Mouse (Mus musculus): ENCODE data around the gene 5730455P16Rik.
"Not testable (repeated sequence)": the region's sequence is repeated elsewhere in the genome, so short reads cannot be mapped to it uniquely, and the experiment has no call there.

The 5730455P16Rik gene

DNA sequence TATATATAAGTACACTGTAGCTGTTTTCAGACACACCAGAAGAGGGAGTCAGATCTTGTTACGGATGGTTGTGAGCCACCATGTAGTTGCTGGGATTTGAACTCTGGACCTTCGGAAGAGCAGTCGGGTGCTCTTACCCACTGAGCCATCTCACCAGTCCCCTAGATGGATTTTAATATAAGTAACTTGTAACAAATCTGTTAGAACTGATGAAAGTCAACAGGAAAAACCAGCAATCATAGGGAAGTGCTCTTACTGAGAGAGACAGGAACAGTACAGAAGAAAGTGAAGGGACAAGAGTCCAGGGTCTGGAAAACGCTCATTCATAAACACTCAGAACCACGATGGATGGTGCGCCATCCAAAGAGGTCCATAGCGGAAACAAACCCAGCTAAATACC is 1.4 kb upstream of the 5730455P16Rik start:
- DNase-seq (ENCODE audit: low read depth, low spot score) = not testable (repeated sequence)

DNA sequence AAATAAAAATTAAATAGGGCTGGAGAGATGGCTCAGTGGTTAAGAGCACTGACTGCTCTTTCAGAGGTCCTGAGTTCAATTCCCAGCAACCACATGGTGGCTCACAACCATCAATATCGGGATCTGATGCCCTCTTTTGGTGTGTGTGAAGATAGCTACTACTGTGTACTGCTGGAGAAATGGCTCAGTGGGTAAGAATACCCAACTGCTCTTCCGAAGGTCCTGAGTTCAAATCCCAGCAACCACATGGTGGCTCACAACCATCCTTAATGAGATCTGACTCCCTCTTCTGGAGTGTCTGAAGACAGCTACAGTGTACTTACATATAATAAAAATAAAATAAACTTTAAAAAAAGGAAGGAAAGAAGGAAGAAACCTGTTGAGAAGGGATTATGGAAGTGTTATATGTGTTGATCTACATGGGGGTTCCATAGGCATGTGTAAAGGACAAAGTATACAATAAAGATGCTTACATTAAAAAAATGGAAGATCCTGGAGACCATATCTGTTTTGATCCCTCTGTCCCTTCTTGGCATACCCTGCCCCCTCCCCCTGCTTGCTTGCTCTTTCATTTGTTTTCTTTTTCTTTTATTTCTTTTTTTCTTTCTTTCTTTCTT is 726 bp upstream of the 5730455P16Rik start:
- not testable (repeated sequence) for DNase-seq (ENCODE audit: low read depth, low spot score)

DNA sequence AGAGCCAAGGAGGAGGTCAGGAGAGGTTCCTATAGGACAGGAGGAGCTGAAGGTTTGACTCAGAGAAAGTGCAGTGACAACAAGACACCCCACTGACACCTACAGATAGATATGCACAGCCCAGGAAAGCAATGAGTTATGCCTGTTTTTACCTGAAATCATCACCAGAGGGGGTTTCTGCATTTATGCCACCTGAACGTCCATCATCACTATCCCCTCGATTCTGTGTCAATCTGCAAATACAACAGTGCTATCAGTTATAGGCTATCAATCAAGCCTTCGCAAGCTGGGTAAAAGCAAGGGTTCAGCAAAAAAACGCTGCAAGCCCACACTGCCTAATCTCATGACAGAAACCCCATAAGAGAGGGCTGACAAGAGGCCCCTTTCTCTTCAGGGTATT is 1.2 kb downstream of the 5730455P16Rik start:
- DNase-seq (ENCODE audit: low read depth, low spot score) = no peak

DNA sequence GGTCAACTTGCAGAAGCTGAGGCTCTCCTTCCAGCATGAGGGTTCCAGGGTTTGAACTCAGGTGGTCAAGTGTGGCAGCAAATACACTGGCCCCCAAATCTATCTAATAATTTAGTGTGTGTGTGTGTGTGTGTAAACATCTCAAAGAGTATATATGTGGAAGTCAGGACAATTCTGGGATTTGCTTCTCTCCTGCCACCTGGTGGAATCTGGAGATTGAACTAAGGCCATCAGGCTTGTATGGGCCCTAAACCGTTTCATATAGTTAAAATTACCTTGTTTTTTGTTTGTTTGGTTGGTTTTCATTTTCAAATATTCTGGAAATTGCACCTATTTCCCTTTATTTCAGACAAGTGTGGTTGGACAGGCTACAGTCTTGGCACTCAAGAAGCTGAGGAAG is 8.9 kb downstream of the 5730455P16Rik start:
- no peak for DNase-seq (ENCODE audit: low read depth, low spot score)

DNA sequence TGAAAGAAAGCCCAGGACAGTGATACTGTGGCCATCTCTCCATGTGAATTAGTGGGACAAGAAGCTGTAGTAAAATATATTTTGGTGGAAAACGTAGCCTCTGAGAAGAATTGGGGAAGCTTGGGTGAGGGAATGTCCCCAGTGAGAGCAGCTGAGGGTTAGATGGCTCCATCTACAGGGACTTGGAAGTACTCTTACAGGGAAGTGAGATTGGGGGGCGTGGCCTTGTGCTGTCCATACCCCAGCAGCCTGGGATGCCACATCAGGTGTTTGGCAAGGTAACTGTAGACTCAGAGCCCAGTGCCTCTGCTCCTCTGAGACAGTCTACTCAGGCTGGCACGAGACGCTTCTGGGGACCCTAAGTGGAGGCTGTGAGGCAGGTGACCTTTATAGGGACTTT is 23.0 kb downstream of the 5730455P16Rik start:
- DNase-seq (ENCODE audit: low read depth, low spot score) = no peak

DNA sequence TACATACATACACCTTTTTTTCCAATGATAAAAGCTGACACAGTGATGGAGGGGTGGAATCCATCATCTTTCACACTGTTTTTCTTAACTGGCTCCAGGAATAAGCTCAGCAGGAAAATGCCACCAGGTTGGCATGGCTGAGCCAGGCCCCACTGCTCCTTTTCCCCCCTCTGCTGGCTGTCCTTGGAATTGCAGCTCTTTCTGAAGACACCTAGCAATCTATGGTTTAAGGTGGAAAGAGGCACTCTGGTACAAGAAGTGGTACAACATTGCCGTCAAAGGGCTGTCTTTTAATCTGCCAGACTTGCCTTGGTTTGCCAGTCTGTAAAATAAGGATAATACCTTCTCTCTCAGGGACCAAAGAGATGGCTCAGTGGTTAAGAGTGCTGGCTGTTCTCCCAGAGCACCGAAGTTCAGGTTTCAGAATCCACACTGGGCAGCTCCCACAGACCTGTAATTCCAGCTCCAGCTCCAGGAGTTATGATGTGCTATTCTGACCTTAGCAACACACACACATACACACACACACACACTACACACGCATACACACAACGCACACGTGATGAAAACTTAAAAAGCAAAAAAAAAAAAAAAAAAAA is 25.9 kb downstream of the 5730455P16Rik start:
- DNase-seq (ENCODE audit: low read depth, low spot score) = peak; percentile 79

DNA sequence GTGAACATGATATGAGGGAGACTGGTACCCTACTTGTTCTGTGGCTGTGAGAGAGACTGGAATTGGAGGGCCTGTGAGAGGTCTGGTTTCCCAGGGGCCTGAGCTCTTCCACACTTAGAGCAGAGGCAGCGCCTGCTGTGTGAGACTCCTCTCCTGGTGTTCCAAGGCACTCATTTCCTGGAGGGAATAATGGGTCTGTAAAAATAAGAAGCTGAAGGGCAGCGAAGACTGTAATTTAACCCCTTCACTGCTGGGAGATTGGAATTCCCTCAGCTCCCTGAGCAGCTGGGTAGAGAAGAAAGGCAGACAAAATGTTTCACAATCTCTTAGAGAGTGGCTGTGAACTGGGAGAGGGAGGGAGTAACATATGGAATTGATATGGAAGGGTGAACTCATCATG is 35.4 kb downstream of the 5730455P16Rik start:
- no peak for DNase-seq (ENCODE audit: low read depth, low spot score)

DNA sequence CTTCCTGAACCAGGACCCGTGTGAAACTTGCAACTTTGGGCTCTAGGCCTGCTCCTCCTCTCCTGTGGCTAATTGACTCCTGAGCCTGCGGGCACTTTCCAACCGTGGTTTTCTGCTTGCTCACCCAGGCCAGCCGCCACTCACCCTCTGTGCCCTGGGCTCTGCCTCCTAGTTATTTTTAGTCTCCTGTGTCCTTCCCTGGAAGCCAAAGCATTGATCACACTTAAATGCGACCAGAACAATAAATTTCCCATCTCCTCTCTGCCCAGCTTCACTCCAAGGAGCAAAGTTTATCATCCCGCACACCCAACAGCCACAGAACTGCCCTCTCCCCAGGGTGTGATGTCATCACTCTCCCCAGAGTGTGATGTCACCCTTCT is 41.5 kb downstream of the 5730455P16Rik start:
- no peak for DNase-seq (ENCODE audit: low read depth, low spot score)

DNA sequence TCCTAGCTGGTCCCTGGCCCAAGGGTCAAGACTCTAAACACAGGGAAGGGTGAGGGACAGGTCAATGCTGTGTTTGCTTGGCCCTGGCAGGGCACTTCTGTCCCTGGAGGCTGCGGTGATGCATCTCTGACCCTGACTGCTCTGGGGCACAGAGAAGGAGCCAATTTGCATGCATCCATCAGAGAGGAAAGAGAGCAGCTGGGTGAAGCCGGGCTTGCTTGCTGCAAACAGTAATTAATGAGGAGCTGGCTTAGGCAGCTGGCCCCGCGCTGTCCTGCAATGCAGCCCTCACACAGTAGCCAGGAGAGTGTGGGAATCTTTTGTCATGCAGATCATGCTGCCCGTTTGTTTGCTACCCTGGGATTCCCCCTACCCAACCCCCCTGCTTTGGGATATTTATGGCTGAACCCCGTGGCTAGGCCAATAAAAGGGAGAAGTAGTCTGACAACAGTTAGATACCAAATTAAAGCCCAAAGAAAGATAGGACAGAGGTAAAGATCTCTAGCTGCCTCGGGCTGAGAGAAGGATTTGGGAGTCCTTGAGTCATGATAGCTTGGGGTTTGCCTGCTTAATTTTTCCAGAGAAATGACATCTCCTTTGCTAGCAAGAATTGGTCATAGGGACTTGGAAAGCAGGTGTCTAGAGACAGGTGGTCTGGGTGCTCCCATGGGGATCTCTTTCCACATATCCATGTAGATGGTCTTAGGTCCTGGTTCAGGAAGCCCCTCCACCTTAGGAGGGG is 42.1 kb downstream of the 5730455P16Rik start:
- DNase-seq (ENCODE audit: low read depth, low spot score) = no peak

DNA sequence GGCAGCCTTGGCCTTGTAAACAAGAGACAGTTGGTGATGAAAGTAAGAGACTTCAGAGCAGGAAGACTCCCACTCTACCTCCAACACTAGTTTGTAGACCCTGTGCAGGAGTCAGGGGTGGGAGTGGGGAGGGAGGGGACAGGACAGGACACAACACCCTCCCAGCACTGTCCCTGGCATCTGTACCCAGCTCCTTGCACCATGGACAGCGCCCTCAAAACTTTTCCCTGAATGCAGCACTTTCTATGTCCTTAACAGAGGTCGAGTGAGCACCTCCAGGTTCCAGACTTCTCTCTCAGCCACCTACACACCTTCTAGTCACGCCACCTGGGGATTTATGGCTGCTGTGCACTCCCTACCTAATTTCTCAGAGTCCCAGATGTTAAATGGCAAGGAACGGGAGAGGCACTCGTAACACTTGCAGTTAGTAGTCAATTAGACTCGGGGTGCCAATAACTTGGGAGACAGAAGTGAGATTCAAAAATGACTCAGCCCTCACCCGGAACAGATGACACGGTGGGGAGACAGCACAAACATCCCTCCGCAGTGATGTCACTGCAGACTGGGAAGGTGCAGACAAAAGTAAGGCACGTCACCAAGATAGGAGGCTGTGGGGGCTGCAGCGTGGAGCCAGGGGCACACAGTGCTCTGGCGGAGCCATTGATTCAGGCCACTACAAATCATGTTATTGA is 45.0 kb downstream of the 5730455P16Rik start:
- no peak for DNase-seq (ENCODE audit: low read depth, low spot score)

DNA sequence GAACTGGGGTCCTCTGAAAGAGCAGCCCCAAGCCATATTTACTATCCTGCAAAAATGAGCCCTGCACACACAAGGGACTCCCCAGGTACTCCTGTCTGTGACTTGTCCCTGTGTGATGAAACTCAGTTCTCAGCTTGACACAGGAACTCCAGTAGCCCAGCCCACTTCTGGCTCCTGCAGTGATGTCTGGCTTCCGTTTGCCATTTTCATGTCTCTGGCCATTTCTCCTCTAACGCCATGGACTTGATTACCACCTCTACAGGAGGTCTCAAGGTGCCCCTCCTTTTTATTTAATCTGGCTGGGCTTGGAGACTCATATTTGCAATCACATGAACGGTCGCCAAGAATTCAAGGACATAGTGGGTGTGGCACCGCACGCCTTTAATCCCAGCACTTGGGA is 53.2 kb downstream of the 5730455P16Rik start:
- DNase-seq (ENCODE audit: low read depth, low spot score) = no peak

DNA sequence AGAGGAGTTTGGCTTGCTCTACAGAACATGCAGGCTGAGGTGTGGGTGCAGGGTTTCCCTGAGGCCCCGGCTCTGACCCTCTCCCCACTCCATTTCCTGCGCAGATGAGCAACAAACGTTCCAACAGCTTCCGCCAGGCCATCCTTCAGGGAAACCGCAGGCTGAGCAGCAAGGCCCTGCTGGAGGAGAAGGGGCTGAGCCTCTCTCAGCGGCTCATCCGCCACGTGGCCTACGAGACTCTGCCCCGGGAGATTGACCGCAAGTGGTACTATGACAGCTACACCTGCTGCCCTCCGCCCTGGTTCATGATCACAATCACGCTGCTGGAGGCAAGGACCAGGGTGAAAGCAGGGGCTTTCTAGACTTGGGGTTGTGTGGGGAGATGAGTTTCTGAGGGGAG is 54.6 kb downstream of the 5730455P16Rik start:
- DNase-seq (ENCODE audit: low read depth, low spot score) = no peak

DNA sequence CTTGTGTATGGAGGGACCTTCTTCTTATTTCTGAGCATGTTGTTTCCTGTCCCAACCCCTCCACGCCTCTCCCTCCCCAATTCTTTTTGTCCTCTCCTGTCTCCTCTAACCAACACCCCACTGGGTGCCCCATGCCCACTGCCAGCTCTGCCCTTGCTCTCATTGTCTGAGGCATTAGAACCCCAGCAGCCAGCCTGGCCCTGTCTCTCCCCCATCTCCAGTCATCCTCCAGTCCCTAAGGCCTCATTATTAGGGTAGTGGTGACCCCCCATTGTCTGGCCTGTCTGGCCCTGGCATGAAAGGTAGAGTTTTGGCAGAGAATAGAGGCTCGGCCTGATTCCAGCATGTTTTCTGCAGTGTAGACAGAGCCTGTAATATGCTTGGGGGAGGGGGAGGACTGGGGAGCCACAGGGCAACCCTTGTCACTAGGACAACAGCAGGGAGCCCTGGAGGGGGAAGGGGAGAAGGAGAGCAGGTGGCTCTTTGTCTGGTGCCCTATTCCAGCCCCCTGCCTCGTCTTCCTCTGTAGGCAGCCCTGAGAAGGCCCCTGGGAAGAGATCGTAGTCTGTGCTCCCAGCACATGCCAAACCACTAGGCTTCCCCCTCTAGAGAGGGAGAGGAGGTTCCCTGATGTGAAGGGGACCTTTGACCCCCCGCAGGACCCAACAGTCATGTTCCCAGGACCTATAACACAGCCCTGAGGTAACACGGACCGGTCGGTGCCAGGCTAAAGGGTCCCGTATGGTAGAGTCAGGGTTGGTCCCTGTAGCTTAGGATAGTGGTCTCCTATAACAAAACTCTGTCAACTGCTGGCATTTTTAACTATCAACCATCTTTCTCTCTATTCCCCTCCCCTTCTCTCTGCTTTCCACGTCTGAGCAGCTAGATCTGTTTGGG is 61.8 kb downstream of the 5730455P16Rik start:
- DNase-seq (ENCODE audit: low read depth, low spot score) = no peak

DNA sequence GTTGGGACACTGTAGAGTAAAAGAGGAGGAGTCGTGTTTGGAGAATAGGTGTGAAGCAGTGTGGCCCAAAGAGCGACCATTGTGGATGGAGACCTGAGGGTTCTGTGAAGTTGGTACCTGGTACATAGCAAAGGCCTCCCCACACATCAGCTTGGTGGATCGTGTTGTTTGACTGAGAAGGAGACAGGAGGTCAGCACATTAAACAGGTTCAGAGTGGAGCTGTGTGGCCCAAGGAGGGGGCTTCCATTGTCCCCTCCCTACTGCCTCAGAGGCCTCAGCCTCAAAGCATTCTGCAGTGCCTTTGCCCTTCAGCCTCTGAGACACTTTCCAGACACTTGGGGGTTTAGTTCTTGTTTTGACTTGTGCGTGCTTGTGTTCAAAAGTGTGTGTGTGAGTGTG is 63.9 kb downstream of the 5730455P16Rik start:
- DNase-seq (ENCODE audit: low read depth, low spot score) = no peak

DNA sequence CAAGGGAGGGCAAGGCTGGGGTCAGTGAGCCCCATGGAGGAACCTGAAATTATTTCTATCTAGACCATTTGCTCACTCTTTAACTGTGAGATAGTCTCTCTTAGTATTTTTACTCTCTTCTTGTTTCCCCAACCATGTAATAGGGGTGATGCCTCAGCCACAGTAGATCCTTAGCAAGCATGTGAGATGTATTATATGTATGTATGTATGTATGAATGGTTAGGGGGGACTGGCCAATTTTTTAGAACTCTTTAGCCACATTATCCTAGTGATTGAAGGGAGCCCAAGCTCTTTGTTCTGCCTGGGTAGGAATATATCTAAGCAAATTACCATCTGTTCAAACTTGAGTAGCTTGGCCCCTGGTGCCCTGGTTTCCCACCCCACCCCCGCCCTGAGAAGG is 64.4 kb downstream of the 5730455P16Rik start:
- no peak for DNase-seq (ENCODE audit: low read depth, low spot score)

DNA sequence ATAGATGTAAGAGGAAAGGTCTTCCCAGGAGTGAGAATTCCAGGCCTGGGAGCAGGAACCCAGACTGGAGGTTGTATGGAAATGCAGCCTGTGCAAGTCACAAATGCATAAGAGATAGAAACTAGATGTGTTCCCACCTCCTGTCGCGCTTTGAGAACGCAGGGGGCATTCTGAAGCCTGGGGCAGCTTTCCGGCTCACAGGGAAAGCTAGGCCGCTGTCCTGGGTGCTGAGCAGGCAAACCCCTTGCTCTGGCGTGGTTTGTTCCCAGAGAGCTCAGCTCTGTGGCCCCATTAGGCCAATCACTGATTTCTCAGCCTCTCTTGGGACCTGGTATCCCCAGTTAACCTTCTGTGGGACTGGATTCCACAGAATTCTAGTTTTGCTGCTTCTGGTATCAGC is 65.3 kb downstream of the 5730455P16Rik start:
- DNase-seq (ENCODE audit: low read depth, low spot score) = no peak

DNA sequence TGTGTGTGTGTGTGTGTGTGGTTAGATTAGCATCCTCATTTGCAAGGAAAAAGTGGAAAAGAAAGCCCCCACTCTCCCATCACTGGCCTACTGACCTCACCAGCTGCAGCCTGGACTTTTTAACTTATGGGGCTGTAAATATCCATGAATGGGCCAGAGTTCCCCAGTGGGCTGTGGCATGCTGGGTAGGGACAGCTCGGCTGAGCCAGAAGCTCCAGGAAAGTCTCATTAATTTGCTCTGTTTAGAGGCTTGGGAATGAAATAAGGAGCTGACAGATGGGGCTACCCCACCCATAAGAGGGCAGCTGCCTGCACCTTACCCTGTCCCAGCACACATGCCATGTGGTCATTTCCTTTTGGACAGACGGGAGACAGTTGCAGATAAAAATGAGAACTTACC is 65.8 kb downstream of the 5730455P16Rik start:
- DNase-seq (ENCODE audit: low read depth, low spot score) = no peak

DNA sequence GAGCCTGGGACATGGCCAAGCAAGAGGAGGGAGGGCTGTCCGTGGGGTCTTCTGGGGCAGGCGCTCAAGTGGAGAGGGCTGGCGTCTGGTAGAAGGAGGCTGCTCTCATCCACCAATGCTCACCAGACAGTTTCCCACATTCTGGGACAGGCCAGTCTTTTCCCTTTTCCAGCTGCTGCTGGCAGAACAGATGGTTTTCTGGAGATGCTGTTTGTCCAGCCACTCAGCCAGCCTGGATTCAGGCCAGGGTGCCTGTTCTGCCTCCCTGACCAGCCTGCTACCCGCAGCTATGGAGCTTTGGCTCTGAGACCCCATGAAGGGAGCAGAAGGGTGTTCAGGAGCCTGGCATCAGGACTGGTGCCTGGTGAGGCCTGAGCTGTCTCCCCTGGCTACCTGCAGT is 66.6 kb downstream of the 5730455P16Rik start:
- no peak for DNase-seq (ENCODE audit: low read depth, low spot score)

Measured in retina, postnatal 7 days (tissue).